Mouse (Mus musculus) midbrain, embryonic 13.5 days (tissue): Measurements from ENCODE around the gene Nmt1. TPM values are rescaled to one million over a fixed set of nuclear protein-coding genes. Genes with fewer than 3 reads are reported as not detected.

Source experiments
- ATAC-seq: fragments of 200-750 bp; cut with Nextera tagmentation; 2 replicates; pipeline ENCODE4 v1.8.0; 2017; ENCODE audit warnings: mild to moderate bottlenecking, moderate TSS enrichment, moderate library complexity
- H3K27ac ChIP-seq: fragments of 300-500 bp; sonication (generic); 2 replicates; pipeline ENCODE4 v1.5.1; 2015; ENCODE audit warnings: inconsistent platforms, mild to moderate bottlenecking, moderate library complexity
- H3K27me3 ChIP-seq: fragments of 300-500 bp; sonication (generic); 2 replicates; pipeline ENCODE4 v1.6.1; 2015; ENCODE audit warnings: mild to moderate bottlenecking, inconsistent platforms
- H3K36me3 ChIP-seq: fragments of 300-500 bp; sonication (generic); 2 replicates; pipeline ENCODE4 v1.6.1; 2015; ENCODE audit warnings: mild to moderate bottlenecking, inconsistent platforms
- H3K4me1 ChIP-seq: fragments of 300-500 bp; sonication (generic); replicated peaks from 2 replicates; pipeline ENCODE4 v1.6.1; 2015; ENCODE audit warnings: inconsistent platforms
- H3K4me2 ChIP-seq: fragments of 300-500 bp; sonication (generic); replicated peaks from 2 replicates; pipeline ENCODE4 v1.6.1; 2015; ENCODE audit warnings: moderate library complexity, mild to moderate bottlenecking, inconsistent platforms
- H3K4me3 ChIP-seq: fragments of 300-500 bp; sonication (generic); replicated peaks from 2 replicates; pipeline ENCODE4 v1.5.1; 2015; ENCODE audit warnings: mild to moderate bottlenecking, inconsistent platforms
- H3K9ac ChIP-seq: fragments of 300-500 bp; sonication (generic); replicated peaks from 2 replicates; pipeline ENCODE4 v1.6.1; 2015; ENCODE audit warnings: mild to moderate bottlenecking, inconsistent platforms
- H3K9me3 ChIP-seq: fragments of 300-500 bp; sonication (generic); 2 replicates; pipeline ENCODE4 v1.6.1; 2016; ENCODE audit warnings: mild to moderate bottlenecking, inconsistent platforms
- WGBS: fragments of 180-500 bp; shearing (Covaris S2); methylation state at CpG from one replicate; pipeline ENCODE4 v1.1.7; 2015; 5-methylcytosine and 5-hydroxymethylcytosine counted together
- polyA plus RNA-seq: library from polyadenylated mRNA; unstranded; fragments of >200 nt; fragmentation: Nextera tagmentation; extraction: Ambion mirVana; gene quantifications from 2 replicates; pipeline ENCODE4 v1.2.1, GENCODE M21; 2015

The Nmt1 gene
- polyA plus RNA-seq, 1 experiment from 2014 or later, result 45.2 TPM

DNA sequence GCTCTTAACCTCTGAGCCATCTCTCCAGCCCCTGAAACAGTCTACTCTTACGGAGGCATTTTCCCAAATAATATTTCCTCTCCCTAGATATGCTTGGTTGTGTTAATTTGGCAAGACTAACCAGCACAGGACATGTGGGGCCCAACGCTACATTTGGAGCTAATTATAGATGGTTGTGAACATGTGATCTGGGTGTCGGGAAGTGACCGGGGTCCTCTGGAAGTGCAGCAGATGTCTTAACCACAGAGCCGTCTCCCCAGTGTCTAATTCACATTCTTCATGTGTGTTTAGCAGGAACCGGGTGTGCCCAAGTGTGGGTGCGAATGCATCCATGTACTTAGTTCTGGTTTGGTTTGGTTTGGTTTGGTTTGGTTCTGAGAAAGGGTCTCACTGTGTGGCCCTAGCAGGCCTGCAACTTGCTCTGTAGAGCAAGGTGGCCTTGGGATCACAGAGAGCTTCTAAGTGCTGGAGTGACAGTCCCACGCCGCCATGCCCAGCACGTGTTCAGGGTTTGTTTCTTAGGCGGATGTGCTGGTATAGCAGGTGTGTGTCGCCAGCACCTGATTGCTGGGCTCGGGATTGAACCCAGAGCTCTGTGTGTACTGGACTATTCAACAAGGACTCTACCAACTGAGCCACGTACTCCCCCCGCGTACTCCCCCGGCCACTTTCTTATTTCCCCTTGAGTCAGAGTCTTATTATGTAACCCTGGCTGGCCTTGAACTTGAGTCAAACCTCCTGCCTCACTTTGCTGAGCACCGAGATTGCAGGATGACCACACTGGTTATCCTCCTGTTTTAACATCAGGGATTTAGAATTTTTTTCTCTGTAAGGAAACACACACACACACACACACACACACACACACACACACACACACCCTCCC lies 25.4 kb downstream of the Nmt1 start:
- Histone ChIP-seq H3K9me3 (no peaks in the 10 kb centered on the region), H3K36me3 (peaks cover 72% of the 10 kb centered on the region), H3K27ac (no peak overlapping the region), H3K4me1 (0 out of 2 replicates have a peak, but pooled peaks cover 3% of the 10 kb centered on the region), H3K4me3 (no peak overlapping the region), H3K4me2 (no peak overlapping the region), H3K27me3 (no peaks in the 10 kb centered on the region), H3K9ac (no peak overlapping the region)
- WGBS, result 93% methylated on average over 18 of the region's 18 CpGs
- no peak for ATAC-seq

DNA sequence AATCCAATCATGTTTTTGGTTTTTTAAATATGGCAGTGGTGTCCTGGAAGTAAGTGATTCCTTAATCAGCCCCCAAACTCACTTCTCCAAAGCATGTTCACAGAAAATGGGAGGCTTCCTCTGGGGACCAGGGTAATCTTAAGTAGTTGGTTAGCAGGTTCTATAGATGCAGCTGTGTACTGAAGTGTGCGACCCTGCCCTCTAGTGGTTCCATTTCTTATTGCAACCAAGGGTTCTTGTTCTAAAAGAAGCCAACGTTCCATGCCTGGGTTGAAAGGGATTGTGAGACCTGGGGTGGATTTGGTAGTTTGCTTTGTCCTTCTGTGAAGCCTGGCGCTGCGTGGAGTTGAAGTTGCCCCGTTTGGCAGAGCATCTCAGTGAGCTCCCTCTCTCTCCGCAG lies 26.8 kb downstream of the Nmt1 start:
- WGBS, result 46% methylated on average over 6 of the region's 6 CpGs
- peaks cover 83% of the 10 kb centered on the region for H3K36me3 ChIP-seq
- no peak overlapping the region for H3K27ac ChIP-seq
- H3K9ac ChIP-seq, result no peak overlapping the region
- no peaks in the 10 kb centered on the region for H3K27me3 ChIP-seq
- no peaks in the 10 kb centered on the region for H3K9me3 ChIP-seq
- 0 out of 2 replicates have a peak, but pooled peaks cover 3% of the 10 kb centered on the region for H3K4me1 ChIP-seq
- ATAC-seq, result no peak
- no peak overlapping the region for H3K4me3 ChIP-seq
- H3K4me2 ChIP-seq, result no peak overlapping the region

DNA sequence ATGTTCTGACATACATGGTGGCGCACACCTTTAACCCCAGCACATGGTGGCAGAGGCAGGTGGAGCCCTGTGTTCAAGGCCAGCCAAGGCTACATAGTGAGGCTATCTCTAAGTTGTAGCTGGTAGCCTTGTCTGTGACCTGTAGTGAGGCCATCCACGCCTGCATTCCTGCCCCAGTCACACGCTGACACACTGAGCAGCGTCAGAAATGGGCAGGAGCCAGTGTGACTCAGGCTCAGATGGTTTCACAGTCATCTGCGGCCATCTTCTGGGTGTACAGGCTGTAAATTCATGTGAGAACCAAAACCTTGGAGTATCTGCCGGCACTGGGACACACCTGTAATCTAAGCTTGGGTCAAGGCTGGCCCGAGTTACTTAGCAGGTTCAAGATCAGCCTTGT lies 28.6 kb downstream of the Nmt1 start:
- no peak overlapping the region for H3K4me2 ChIP-seq
- peaks cover 83% of the 10 kb centered on the region for H3K36me3 ChIP-seq
- ATAC-seq, result no peak
- H3K9ac ChIP-seq, result no peak overlapping the region
- H3K27ac ChIP-seq, result no peak overlapping the region
- 93% methylated on average over 7 of the region's 7 CpGs for WGBS
- no peaks in the 10 kb centered on the region for H3K9me3 ChIP-seq
- H3K27me3 ChIP-seq, result no peaks in the 10 kb centered on the region
- 0 out of 2 replicates have a peak, but pooled peaks cover 3% of the 10 kb centered on the region for H3K4me1 ChIP-seq
- H3K4me3 ChIP-seq, result no peak overlapping the region

DNA sequence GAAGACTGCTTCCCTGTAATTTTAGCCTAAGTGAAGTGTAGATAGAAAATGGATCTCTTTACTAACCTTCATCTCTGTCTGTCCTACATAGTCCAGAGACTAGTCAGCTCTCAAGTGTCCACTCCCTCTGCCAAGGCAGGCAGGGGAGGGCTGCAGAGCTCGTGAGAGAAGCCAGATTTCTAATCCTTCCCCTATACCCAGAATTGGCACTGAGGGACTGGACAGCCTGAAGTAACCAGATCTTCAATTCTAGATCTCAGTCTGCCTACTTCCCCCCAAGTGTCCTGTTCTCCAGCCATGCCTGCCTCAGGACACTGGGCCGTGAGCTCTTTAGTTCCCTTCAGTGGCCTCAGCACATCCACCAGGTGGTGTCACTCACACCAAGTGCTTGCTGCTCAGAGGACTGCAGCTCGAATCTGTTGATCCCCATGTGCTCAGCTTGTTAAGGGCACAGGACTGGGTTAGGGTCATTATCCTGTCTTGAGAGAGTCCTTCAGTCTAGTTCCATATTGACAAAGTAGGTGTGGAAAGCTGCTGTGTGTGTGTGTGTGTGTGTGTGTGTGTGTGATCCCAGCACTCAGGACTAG lies 30.6 kb downstream of the Nmt1 start:
- Histone ChIP-seq H3K9ac (no peak overlapping the region), H3K27me3 (no peaks in the 10 kb centered on the region), H3K36me3 (peaks cover 80% of the 10 kb centered on the region), H3K4me3 (no peak overlapping the region), H3K27ac (no peak overlapping the region), H3K4me1 (0 out of 2 replicates have a peak, but pooled peaks cover 3% of the 10 kb centered on the region), H3K4me2 (no peak overlapping the region), H3K9me3 (no peaks in the 10 kb centered on the region)
- WGBS, result 85% methylated on average over 3 of the region's 3 CpGs
- ATAC-seq, result no peak

DNA sequence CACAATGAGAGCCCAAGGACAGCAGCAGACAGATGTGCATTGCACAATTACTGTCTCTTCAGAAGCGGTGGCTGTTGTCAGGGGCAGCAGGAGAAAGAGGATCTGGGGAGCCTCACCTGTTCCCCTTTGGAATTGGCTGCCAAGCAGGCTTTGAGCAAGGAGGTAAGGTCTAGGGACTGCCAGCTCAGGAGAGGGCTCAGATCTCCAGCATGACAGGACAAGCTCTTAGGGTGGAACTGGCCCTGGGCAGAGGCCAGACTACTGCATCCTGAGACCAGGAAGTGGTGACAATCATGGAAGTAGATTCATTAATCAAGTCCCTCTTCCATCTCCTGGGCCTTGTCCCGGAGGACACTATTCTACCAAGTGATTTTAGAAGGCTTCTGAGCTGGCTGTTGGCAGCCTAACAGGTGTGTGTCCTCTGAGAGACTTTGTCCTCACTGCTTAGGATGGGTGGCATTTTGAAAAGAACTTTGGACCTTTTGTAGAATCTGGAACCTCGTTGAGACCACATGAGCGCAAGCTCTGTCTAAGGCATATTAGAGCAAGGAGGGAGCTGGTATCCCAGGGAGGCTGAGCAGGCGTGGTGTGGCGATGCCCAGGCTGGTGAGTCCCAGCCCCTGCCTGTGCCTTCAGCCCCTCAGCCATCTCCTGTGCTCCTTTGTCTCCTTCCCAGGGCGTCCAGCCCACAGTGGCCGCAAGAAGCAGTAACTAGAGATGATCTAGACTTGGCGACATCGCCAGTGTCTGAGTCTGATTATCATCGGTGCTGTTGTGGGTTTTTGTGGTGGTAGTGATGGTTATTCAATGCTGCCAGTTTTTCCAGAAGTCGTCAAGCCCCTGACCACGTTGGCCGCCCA lies 38.4 kb downstream of the Nmt1 start:
- H3K4me2 ChIP-seq, result no peak overlapping the region
- H3K9ac ChIP-seq, result no peak overlapping the region
- H3K4me1 ChIP-seq, result no peaks in the 10 kb centered on the region
- no peak for ATAC-seq
- H3K9me3 ChIP-seq, result no peaks in the 10 kb centered on the region
- peaks cover 89% of the 10 kb centered on the region for H3K36me3 ChIP-seq
- 96% methylated on average over 14 of the region's 14 CpGs for WGBS
- H3K27me3 ChIP-seq, result no peaks in the 10 kb centered on the region
- no peak overlapping the region for H3K4me3 ChIP-seq
- no peak overlapping the region for H3K27ac ChIP-seq

DNA sequence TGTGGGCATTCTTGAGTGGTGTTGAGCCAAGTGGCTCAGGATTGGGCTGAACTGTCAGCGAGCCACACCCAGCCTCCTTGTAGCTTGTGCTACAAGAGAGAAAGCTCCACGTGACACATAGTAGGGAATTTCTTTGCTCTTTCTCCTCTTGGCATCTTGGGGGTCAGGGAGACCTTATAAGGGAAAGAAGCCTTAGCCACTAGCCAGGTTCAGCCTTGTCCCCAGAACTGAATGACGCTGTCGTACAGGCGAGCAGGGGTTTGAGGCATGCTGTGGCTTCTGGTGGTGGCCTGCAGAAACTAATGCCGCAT lies 39.0 kb downstream of the Nmt1 start:
- no peaks in the 10 kb centered on the region for H3K9me3 ChIP-seq
- 96% methylated on average over 6 of the region's 6 CpGs for WGBS
- H3K4me3 ChIP-seq, result no peak overlapping the region
- ATAC-seq, result no peak
- no peaks in the 10 kb centered on the region for H3K4me1 ChIP-seq
- no peak overlapping the region for H3K27ac ChIP-seq
- no peak overlapping the region for H3K4me2 ChIP-seq
- H3K27me3 ChIP-seq, result no peaks in the 10 kb centered on the region
- peaks cover 83% of the 10 kb centered on the region for H3K36me3 ChIP-seq
- no peak overlapping the region for H3K9ac ChIP-seq

DNA sequence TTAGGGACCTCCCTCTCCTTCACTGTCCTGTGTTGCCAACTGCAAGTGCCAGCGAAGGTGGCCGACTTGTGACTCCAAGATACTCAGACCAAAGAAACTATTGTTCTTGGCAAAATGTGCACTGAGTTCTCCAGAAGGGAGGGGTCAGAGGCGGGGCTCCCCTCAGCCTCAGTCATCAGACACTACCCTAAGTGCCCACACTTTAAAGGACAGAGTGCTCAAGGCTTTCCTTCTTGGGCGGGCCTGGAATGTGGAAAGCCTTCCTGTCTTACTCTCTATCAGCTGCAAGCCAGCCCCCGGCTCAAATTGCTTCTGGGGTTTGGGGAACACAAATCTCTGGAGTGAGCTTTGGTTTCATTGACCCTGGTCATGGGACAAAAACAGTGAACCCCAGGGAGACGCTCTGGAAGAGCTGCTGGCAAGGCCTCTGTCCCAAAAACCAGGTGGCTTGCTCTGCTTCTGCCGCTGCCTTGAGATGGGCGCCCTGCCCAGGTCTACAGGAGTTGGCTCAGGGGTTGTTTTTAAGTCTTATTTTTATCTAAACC lies 39.5 kb downstream of the Nmt1 start:
- Histone ChIP-seq H3K36me3 (peaks cover 79% of the 10 kb centered on the region), H3K27me3 (no peaks in the 10 kb centered on the region), H3K9me3 (no peaks in the 10 kb centered on the region), H3K27ac (no peak overlapping the region), H3K4me3 (no peak overlapping the region), H3K4me2 (no peak overlapping the region), H3K9ac (no peak overlapping the region), H3K4me1 (no peaks in the 10 kb centered on the region)
- 90% methylated on average over 8 of the region's 8 CpGs for WGBS
- no peak for ATAC-seq

DNA sequence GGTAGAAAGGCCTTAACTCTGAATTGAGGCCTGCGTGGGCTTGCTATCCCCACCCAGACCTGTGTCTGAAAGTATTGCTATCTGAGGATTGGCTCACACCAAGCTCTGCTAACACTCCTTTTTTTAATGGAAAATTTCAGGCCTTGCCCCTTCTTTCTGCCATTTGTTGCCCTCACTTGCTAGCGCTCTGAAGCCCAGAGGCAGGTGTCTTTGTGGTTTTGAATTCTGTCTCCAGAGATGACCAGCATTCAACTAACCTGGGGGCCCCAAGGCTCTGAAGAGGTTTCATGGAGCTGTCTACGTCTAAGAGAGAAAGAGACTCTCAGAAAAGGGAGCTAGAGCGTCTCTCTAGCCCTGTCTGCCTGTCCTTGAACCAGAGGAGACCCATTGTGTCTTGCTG lies 40.3 kb downstream of the Nmt1 start:
- 96% methylated on average over 4 of the region's 4 CpGs for WGBS
- Histone ChIP-seq H3K4me3 (no peak overlapping the region), H3K27me3 (no peaks in the 10 kb centered on the region), H3K4me1 (no peaks in the 10 kb centered on the region), H3K9me3 (no peaks in the 10 kb centered on the region), H3K9ac (no peak overlapping the region), H3K27ac (no peak overlapping the region), H3K4me2 (no peak overlapping the region), H3K36me3 (peaks cover 74% of the 10 kb centered on the region)
- ATAC-seq, result no peak

DNA sequence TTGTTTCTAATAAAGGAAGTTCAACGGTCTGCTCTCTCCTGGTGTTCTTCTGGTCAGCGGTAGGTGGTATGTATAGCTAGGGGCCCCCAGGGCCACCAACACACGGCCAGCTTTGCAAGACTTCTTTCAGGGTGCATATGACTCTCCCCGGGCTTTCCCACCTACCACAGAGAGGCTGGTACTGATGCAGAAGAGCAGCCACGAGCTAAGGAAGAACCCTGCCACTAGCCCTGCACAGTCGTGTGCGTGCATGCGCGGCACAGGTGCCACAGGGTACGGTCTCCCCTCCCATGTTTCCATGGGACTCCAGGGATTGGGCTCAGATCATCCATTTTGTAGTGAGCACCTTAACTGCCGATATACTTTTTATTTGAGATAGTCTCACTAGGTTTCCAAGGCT lies 40.9 kb downstream of the Nmt1 start:
- H3K4me3 ChIP-seq, result no peak overlapping the region
- H3K27me3 ChIP-seq, result no peaks in the 10 kb centered on the region
- no peak overlapping the region for H3K4me2 ChIP-seq
- no peaks in the 10 kb centered on the region for H3K9me3 ChIP-seq
- no peak for ATAC-seq
- 93% methylated on average over 11 of the region's 11 CpGs for WGBS
- H3K4me1 ChIP-seq, result 0 out of 2 replicates have a peak, but pooled peaks cover 4% of the 10 kb centered on the region
- no peak overlapping the region for H3K27ac ChIP-seq
- H3K9ac ChIP-seq, result no peak overlapping the region
- peaks cover 68% of the 10 kb centered on the region for H3K36me3 ChIP-seq

DNA sequence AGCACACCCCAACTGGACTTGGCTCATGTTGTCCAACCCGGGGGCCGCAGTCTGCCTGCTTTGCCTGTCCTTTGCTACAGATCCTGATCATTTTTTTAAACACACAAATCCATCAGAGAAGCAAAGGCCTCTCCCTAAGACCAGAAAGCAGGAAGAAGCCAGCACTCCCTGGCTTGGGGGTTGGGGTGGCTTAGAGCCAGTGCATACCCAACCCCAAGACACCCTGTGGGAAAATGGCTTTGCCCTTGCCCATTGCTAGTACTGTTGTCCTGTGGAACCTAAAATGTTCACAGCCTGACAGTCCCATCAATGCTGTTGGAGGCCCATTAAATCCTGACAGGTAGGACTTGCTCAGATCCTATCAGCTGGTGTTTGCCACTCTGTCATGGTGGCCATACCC lies 41.7 kb downstream of the Nmt1 start:
- no peaks in the 10 kb centered on the region for H3K9me3 ChIP-seq
- no peak overlapping the region for H3K9ac ChIP-seq
- no peak for ATAC-seq
- WGBS, result 100% methylated on average over 2 of the region's 2 CpGs
- H3K27ac ChIP-seq, result no peak overlapping the region
- no peak overlapping the region for H3K4me3 ChIP-seq
- no peaks in the 10 kb centered on the region for H3K27me3 ChIP-seq
- peaks cover 59% of the 10 kb centered on the region for H3K36me3 ChIP-seq
- H3K4me2 ChIP-seq, result no peak overlapping the region
- peaks cover 10% of the 10 kb centered on the region for H3K4me1 ChIP-seq

DNA sequence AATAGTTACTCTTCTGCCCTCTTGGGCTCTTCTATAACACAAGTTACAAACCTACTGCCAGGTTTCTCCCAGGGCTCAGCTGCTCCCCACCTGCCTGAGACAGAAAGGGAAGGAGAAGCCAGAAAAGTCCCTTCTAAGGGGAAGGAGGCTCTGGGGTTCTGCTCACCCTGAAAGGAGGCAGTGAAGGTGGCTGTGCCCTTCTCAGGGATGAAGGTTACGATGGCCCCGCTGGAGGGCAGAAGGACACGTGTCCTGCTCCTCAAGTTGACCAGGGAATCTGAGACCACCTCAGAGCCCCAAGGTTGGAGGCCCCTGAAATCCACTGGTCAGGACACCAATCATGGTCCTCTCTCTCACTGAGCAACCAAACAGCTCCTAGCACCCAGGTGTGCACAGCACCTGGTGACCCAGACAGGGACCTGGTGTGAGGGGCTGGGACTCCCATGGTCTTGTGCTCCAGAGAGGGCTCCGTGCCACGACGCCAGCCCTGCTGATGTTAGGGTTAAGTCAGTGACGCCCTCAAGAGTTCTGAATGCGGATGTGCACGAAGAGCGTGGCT lies 42.4 kb downstream of the Nmt1 start:
- Histone ChIP-seq H3K9me3 (no peaks in the 10 kb centered on the region), H3K36me3 (peaks cover 55% of the 10 kb centered on the region), H3K4me3 (no peak overlapping the region), H3K4me1 (peaks cover 12% of the 10 kb centered on the region), H3K4me2 (no peak overlapping the region), H3K9ac (no peak overlapping the region), H3K27me3 (no peaks in the 10 kb centered on the region), H3K27ac (no peak overlapping the region)
- 92% methylated on average over 10 of the region's 10 CpGs for WGBS
- ATAC-seq, result no peak
